Mouse (Mus musculus): ENCODE data around the gene Mif. TPM values are rescaled to one million over a fixed set of nuclear protein-coding genes. Genes with fewer than 3 reads are reported as not detected.
"Not testable (repeated sequence)": the region's sequence is repeated elsewhere in the genome, so short reads cannot be mapped to it uniquely, and the experiment has no call there.

Gene Mif
- total RNA-seq, 2 experiments from 2014 or later: 506 to 546 TPM

GRCm38 (mm10) chr10:75845306-75845930, 14.6 kb downstream of the Mif start:
- no peak for DNase-seq (ENCODE audit: low spot score in 2 of 2)
- intact Hi-C loops (cut with DNase I): no loop called here

DNA sequence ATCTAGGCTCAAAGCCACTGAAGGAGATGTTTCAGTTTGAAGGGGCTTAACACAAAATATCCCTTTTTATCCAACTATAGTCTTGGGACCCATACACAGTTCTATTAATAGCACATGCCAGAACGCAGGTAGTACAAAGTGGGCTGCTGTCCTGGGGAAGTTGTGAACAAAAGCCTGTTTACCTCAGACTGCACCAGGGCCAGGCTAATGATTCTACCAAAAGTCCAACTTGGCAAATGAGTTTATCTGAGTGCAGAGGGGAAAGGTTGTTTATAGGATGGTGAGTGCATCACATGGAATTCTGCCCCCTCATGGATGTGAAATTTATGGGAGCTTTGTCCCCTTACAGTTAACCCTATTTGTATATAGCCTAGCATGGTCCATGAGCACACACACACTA, 15.2 kb downstream of the Mif start:
- intact Hi-C loops (cut with DNase I): no loop called here
- DNase-seq (ENCODE audit: low spot score in 2 of 2): no peak

GRCm38 (mm10) chr10:75843898-75844297, 16.1 kb downstream of the Mif start:
- DNase-seq (ENCODE audit: low spot score in 2 of 2); intact Hi-C loops (cut with DNase I): not testable (repeated sequence)

GRCm38 (mm10) chr10:75839092-75839491, 20.9 kb downstream of the Mif start:
- DNase-seq (ENCODE audit: low spot score in 2 of 2): no peak
- intact Hi-C loops (cut with DNase I): no loop called here

GRCm38 (mm10) chr10:75837248-75837759, 22.7 kb downstream of the Mif start, which contains the start of gene Gstt2:
Gene Gstt2, minus strand, starts transcription at chr10:75837424.
- DNase-seq (ENCODE audit: low spot score in 2 of 2): peak; percentile 93 to 94
- intact Hi-C loops (cut with DNase I): loop anchor here (2.0 kb wide), 1 partner anchor 73 kb away; the partner anchor contains the start of gene Cabin1

- intact Hi-C loops (cut with DNase I): loop anchor here (2.0 kb wide), 1 partner anchor 71 kb away; the partner anchor contains the start of gene Cabin1
- DNase-seq (ENCODE audit: low spot score in 2 of 2): no peak
These were observed 24.1 kb downstream of the Mif start for GRCm38 (mm10) chr10:75835761-75836531.

GRCm38 (mm10) chr10:75835307-75835706, 24.7 kb downstream of the Mif start:
- intact Hi-C loops (cut with DNase I): no loop called here
- DNase-seq (ENCODE audit: low spot score in 2 of 2): peak; percentile 23 to 37

DNA sequence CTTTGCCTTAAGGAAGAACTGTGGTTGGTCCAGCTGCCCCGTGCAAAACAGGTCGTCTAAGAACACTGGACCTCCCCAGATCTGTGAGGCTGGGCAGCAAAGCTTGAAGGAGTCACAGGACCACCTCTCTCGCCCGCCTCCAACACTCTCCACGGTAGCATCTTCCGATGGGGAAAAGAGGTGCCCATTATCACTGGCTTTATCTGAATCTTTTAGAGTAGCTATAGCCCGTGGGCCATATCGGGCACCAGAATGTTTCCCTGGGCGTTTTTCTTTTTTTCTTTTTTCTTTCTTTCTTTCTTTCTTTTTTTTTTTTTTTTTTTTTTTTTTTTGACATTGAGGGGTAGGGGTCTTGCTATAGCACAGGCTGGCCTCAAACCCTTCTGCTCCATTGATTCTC, 25.3 kb downstream of the Mif start:
- intact Hi-C loops (cut with DNase I): loop anchor here (5.0 kb wide), 1 partner anchor 92 kb away; no protein-coding TSS in a partner anchor
- DNase-seq (ENCODE audit: low spot score in 2 of 2): no peak

GRCm38 (mm10) chr10:75834250-75834649, 25.8 kb downstream of the Mif start:
- DNase-seq (ENCODE audit: low spot score in 2 of 2): peak in 1 of 2 experiments; percentile 30
- intact Hi-C loops (cut with DNase I): loop anchor here (5.0 kb wide), 1 partner anchor 92 kb away; no protein-coding TSS in a partner anchor

DNA sequence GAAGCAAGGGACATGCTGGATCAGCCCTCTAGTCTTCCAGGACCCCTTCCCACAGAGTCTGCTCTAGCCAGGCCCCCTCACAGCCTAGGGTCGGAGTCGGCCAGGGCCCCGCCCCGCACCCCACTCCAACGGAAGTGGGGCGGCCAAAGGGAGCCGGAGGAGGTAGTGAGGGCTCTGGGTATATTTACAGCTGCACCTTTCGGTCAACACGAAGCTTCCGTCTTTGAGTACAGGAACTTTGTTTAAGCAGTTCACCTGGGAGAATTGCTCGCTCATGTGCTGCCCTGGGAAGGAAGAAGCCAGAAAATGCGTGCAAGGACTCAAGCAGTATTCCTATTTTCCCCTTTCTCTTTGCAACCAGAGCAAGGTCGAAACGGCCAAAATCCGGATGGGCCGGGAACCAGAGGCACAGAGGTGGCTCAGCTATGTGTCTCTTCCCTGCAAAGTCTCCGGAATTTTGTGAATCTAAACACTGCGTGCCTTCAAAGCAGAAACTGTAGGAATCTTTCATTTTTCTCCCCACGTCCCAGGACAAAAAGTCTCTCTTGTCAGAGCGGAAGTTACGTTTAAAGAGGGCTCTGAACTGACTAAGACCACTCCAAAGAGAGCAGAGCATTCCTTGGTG, 26.5 kb downstream of the Mif start:
- intact Hi-C loops (cut with DNase I): loop anchor here (5.0 kb wide), 1 partner anchor 91 kb away; no protein-coding TSS in a partner anchor
- DNase-seq (ENCODE audit: low spot score in 2 of 2): no peak

- DNase-seq (ENCODE audit: low spot score in 2 of 2): peak; percentile 44 to 49
- intact Hi-C loops (cut with DNase I): loop anchor here (5.0 kb wide), 1 partner anchor 90 kb away; no protein-coding TSS in a partner anchor
These were observed 27.7 kb downstream of the Mif start for GRCm38 (mm10) chr10:75832272-75832895.

GRCm38 (mm10) chr10:75830275-75830670, 29.8 kb downstream of the Mif start:
- DNase-seq (ENCODE audit: low spot score in 2 of 2): no peak
- intact Hi-C loops (cut with DNase I): loop anchor here (5.0 kb wide), 1 partner anchor 88 kb away; no protein-coding TSS in a partner anchor

DNA sequence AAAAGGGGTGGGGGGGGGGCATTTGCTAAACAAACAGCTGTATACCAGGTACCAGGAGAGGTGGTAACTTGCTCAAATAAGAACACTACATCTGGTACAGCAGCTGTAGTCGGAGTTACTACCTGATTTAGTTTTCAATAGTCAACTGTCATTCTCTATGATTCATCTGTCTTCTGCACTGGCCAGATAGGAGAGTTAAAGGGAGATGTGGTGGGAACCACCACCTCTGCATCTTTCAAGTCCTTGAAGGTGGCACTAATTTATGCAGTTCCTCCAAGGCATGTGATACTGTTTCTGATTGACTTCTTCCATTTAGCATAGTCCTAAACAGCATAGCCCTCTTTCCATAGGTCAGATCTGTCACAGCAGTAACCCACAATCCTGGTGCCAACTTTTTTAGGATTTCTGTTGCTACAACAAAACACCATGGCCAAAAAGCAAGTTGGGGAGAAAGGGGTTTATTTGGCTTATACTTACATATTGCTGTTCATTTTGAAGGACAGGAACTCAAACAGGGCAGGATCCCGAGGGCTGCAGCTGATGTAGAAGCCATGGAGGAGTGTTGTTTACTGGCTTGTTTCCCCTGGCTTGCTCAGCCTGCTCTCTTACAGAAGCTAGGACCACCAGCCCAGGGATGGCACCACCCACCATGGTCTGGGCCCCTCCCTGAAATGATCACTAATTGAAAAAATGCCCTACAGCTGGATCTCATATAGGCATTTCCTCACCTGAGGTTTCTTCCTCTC, 30.3 kb downstream of the Mif start:
- intact Hi-C loops (cut with DNase I): loop anchor here (5.0 kb wide), 1 partner anchor 87 kb away; no protein-coding TSS in a partner anchor
- no peak for DNase-seq (ENCODE audit: low spot score in 2 of 2)

DNA sequence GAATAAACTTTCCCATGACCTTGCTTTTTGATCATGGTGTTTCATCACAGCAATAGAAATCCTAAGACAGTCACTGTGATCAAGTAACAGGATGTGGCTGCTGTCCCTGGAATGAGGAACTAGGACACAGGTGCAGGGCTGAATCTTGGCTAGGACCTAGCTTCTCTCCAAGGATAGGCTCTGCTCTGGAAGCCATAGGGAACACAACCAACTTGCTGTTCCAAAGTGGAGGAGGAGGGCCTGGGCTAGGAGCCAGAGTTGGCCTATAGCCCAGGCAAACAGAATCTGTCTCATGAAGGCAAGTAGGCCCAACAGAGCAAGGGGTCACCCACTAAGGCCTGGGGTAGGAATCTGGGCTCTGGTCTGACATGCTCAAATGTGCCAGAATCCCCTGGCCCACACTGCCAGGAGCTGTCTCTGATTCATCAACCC, 31.5 kb downstream of the Mif start:
- peak; percentile 26 to 51 for DNase-seq (ENCODE audit: low spot score in 2 of 2)
- intact Hi-C loops (cut with DNase I): no loop called here

DNA sequence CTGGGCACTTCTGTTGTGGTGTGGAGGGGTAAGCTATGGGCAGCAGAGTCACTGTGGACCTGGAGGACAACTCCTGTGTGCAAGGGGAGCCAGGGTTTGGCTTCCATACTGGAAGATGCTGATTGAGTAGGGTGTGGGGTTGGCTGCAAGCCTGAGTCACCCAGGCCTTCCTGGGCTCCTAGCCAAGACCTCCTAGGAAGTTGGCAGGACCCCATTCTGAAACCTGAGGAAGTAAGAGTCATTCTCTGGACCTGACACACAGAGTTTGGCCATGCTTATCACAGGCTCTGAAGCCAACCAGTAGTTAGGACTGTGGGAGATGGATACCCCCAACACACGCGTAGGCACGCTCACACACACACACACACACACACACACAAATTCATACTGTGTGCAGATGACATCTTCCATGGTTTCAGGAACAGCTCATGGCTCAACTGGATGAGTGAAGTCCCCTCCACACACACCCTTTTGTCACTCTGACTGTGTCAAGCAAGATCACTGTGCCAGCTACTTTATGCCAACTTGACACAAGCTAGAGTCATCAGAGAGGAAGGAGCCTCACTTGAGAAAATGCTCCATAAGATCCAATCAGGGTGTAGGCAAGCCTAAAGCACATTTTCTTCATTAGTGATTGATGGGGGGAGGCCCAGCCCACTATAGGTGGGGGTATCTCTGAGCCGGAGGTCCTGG, 32.2 kb downstream of the Mif start:
- DNase-seq (ENCODE audit: low spot score in 2 of 2): no peak
- intact Hi-C loops (cut with DNase I): no loop called here

GRCm38 (mm10) chr10:75824530-75824929, 35.5 kb downstream of the Mif start:
- DNase-seq (ENCODE audit: low spot score in 2 of 2): no peak
- intact Hi-C loops (cut with DNase I): no loop called here

DNA sequence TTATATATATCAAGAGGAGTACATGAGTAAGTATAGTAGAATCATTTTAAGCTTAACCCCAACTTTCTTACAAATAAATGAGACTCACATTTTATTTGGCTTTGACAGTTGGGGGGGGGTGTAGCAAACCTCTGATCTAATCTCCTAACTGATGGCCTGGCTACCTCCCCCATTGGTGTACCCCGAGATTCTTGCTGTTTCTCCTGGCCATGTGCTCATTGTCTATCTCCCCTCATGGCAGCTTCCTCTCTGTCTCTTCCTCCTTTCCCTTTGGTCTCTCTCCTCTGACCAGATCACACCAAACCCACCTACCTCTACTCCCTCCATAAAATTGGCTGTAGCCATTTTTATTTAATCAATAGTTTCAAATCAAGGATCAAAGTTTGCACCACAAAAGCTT, 36.3 kb downstream of the Mif start:
- intact Hi-C loops (cut with DNase I): no loop called here

GRCm38 (mm10) chr10:75822443-75822842, 37.6 kb downstream of the Mif start, which contains the start of gene Gstt4:
Gene Gstt4, minus strand, starts transcription at chr10:75822543.
- intact Hi-C loops (cut with DNase I): no loop called here
- no peak for DNase-seq (ENCODE audit: low spot score in 2 of 2)

More for the DNA sequence above, 36.3 kb downstream of the Mif start:
- no peak for DNase-seq (ENCODE audit: low spot score in 2 of 2)
